Mouse (Mus musculus) induced T-regulatory cell, adult 2 months (primary cell): ENCODE measurements around the gene Olfr1502.
"Not testable (repeated sequence)": the region's sequence is repeated elsewhere in the genome, so short reads cannot be mapped to it uniquely, and the experiment has no call there.

ENCODE experiments used
- DNase-seq: peaks from one replicate; pipeline ENCODE4 v3.0.0-alpha.2; 2012; ENCODE audit warnings: low read depth

Olfr1502 gene

DNA sequence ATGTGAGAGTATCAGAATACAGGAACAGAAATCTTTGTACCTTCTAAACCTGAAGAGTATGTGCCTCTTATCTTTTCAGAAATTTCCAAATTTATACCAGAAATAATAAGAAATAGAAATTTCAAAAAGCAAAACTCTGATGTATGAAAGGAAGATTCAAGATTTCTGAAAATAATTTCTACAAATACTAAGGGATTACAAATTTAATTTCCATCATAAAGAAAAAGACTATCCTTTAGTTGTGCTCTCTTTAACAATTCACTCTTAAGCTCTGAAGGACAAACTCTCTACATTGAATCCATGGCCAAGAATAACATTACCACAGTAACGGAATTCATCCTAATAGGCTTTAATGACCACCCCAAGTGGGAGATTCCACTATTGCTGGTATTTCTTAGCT is at the start of gene Olfr1502:
Gene Olfr1502, plus strand, starts transcription at position 301 of the 400 bp plus-strand sequence.
- DNase-seq, result no peak

DNA sequence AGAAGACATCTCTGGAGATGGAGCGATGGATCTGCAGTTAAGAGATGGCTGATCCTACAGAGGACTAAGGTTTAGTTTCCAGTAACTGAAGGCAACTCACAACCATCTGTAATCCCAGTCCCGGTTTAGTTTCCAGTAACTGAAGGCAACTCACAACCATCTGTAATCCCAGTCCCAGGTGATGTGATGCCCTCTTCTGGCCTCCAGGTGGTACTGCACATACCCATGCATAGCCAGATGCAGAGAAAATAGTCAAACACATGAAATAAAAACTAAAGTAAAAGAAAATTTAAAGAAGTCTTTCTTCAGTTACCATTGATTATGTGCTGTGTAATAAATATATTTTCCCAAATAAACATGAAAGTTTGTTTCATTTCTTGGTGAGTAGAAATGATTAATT is 48.8 kb upstream of the Olfr1502 start:
- peak; percentile 2 for DNase-seq

- DNase-seq, result peak; percentile 15
These were observed 42.8 kb upstream of the Olfr1502 start for GRCm38 (mm10) chr19:13818827-13819226.

DNA sequence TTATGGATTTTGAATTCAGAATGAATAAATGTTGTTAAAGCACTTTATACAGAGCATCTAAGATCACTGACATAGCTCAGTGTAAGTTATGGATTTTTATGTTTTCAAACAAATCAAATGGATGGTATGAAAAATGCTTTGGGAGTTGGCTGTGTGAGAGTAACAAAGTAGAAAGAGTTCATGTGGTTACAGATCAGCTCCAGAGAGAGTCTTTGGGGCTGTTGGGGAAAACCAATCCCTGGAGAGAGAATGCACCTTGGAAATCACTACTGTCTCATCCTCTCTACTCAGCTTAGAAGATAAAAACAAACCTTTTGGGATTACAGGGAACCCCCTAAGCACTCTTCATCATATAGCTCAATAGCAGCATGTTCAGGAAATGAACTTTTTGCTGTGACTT is 42.2 kb upstream of the Olfr1502 start, which contains the start of gene Olfr1499:
Gene Olfr1499, minus strand, starts transcription at position 101 of the 400 bp plus-strand sequence.
- no peak for DNase-seq

- no peak for DNase-seq
These were observed 40.7 kb upstream of the Olfr1502 start for GRCm38 (mm10) chr19:13820847-13821246.

DNA sequence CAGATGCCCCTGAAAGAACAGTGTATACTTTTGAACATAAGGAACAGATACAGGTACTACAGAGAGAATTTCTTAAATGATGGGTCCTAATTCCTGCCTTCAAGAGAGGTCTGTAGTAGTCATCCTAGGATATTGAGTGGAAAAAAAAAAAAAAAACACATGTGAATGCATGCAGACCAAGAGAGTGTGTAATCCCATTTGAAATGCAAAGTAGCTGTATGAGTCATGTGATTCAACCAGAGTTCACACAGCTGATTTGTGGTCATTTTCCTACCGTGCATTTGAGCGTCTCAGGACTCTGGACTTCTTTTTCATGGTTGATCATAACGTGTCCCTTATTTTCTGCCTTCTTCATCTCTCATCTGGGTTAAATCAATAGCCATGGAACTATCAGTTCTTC is 33.1 kb upstream of the Olfr1502 start:
- DNase-seq, result no peak

GRCm38 (mm10) chr19:13830388-13830787 is 31.2 kb upstream of the Olfr1502 start, which contains the start of gene Olfr1500:
Gene Olfr1500 (minus strand): TSS chr19:13830488.
- DNase-seq, result no peak

GRCm38 (mm10) chr19:13850592-13850991 is 11.0 kb upstream of the Olfr1502 start, which contains the start of gene Olfr1501:
Gene Olfr1501 (minus strand): TSS chr19:13850692.
- DNase-seq, result not testable (repeated sequence)

DNA sequence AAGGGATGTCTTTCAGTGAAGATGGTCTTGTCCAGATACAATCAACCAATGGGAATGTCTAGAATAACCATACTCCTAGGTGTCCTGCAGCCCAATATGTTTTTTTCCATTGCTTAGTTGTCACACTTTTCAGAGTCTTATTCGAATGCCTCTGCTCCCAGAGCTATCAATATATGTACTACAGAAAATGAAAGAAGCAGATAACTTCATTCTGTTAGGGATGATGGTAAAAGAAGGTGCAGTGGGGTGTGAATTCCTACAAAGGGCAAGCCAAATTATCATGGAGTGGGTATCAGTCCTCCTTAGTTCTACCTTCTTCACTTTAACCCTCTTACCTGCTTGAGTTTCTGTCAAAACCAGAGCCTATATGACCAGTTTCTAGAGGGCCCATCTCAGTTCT is 36.2 kb downstream of the Olfr1502 start, which contains the start of gene Olfr1504:
Gene Olfr1504, minus strand, starts transcription at position 101 of the 400 bp plus-strand sequence.
- DNase-seq, result no peak
